Mouse (Mus musculus) heart, postnatal 0 days (tissue): ENCODE data around the gene Tbxas1.

ENCODE experiments used
- CTCF ChIP-seq: IDR thresholded peaks from 2 replicates; pipeline ENCODE4 v1.5.1; 2016; ENCODE audit warnings: antibody characterized with exemption, control low read depth, low read depth
- EP300 ChIP-seq: IDR thresholded peaks from 2 replicates; pipeline ENCODE4 v1.6.1; 2016; ENCODE audit warnings: antibody characterized with exemption, low read depth

DNA sequence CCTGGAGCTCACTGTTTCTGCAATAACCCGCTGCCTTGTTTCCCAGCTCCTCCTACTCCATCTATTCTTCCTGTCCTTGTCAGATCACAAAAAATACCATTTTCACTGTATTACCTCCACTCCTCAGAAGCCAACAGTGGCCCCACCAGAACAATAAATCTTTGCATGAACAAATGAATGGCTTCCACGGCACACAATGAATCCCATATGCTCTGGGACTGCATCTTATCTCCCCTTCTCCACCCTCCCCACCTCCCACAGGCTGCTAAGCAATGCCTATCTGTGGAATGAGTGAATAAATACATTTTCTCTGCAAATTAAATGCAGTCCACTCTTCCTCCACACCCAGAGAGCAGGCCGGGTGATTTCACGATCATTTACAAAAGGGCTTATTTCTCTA is 186.0 kb downstream of the Tbxas1 start:
- TF ChIP-seq EP300 (no peak), CTCF (no peak)
